Mouse (Mus musculus): ENCODE data around the gene Gm8797. TPM values are rescaled to one million over a fixed set of nuclear protein-coding genes. Genes with fewer than 3 reads are reported as not detected.

The Gm8797 gene
- polyA plus RNA-seq (2012; rRNA removed) = 0.37 and 3.2 TPM in 2 replicates

GRCm38 (mm10) chr3:5750506-5750905 is at the start of gene Gm8797:
Gene Gm8797, plus strand, starts transcription at chr3:5750806.

Data from central nervous system, embryonic 11.5 days (tissue).